Mouse (Mus musculus): ENCODE results near the gene Gdpd5.
A peak's percentile ranks its signal among the peaks of the same experiment; 100 is the strongest.

- TF ChIP-seq CTCF (IDR thresholded peaks at IDR 0.05; ENCODE audit: low read depth, low read length) (no peak), GATA2 (IDR thresholded peaks at IDR 0.05; ENCODE audit: borderline replicate concordance, low read depth, low read length) (no peak), POLR2AphosphoS5 (IDR thresholded peaks at IDR 0.05; ENCODE audit: insufficient replicate concordance, low read depth, low read length) (0 out of 2 replicates have a peak, but pooled peaks have one; percentile 8), GATA1 (IDR thresholded peaks at IDR 0.05; ENCODE audit: borderline replicate concordance, low read length) (no peak)
These were observed 96.0 kb downstream of the Gdpd5 start for GRCm38 (mm10) chr7:99477235-99477634.
